Mouse (Mus musculus): Measurements from ENCODE around the gene Golgb1. TPM values are rescaled to one million over a fixed set of nuclear protein-coding genes. Genes with fewer than 3 reads are reported as not detected.

The Golgb1 gene
- polyA plus RNA-seq, 1 experiment from 2014 or later: 50.5 TPM

DNA sequence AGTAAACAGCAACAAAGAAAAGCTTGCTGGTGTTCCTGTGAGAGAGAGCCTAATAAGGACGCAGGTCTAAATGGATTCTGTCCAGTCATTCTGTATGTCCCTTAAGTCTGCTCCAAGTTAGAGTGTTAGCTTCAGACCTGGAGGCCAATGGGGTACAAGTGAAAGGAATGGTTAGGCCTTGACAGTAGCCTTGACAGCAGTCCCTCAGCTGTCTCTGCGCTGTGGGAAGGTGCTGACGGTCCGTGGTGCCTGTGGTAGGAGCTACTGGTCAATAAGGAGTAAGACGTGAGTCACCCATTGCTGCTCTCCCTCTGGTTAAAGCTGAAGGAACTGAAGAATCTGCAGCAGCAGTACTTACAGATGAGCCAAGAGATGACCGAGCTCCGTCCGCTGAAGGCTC, 49.4 kb downstream of the Golgb1 start:
- ATAC-seq (replicated peaks; ENCODE audit: low FRiP score) (no peak), DNase-seq (ENCODE audit: low spot score) (no peak)
- H3K36me3 ChIP-seq (ENCODE audit: control insufficient read depth, insufficient read depth, low read length): peaks cover 19% of the 10 kb centered on the region
- no peak overlapping the region for H3K4me3 ChIP-seq (ENCODE audit: low read depth, low read length)
- H3K4me2 ChIP-seq: no peak overlapping the region
- no peak overlapping the region for H3K9ac ChIP-seq (ENCODE audit: low read depth, low read length)
- no peak overlapping the region for H3K27ac ChIP-seq (ENCODE audit: low read depth, low read length)
- no peaks in the 10 kb centered on the region for H3K27me3 ChIP-seq (replicated peaks; ENCODE audit: control insufficient read depth, insufficient read depth, low read length)
- H3K4me1 ChIP-seq (replicated peaks; ENCODE audit: control insufficient read depth, insufficient read depth, low read length): no peaks in the 10 kb centered on the region
- WGBS: 92% methylated on average over 8 of the region's 8 CpGs
- H3K9me3 ChIP-seq (ENCODE audit: control insufficient read depth, low read length): no peaks in the 10 kb centered on the region

DNA sequence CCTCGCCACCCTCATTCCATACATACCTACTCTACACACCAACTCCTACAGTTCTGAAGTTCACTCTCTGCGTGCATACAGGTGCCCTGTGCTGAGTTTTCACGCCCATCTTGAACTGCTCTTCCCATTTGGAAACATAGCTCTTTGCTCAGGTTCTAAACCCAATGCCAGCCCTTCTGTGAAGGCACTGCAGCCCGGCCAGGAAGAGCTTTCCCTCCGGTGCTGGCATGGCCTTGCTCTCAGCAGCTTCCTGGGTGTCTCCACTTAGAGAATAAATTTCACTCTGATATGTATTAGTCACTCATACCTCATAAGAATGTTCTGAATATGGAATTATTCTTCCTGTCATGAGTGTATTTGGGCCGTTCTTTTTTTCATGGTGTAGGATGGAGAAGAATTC, 50.4 kb downstream of the Golgb1 start:
- no peak for DNase-seq (ENCODE audit: low spot score)
- Histone ChIP-seq H3K9me3 (ENCODE audit: control insufficient read depth, low read length) (no peaks in the 10 kb centered on the region), H3K4me2 (no peak overlapping the region), H3K4me1 (replicated peaks; ENCODE audit: control insufficient read depth, insufficient read depth, low read length) (no peaks in the 10 kb centered on the region), H3K36me3 (ENCODE audit: control insufficient read depth, insufficient read depth, low read length) (peaks cover 19% of the 10 kb centered on the region), H3K27me3 (replicated peaks; ENCODE audit: control insufficient read depth, insufficient read depth, low read length) (no peaks in the 10 kb centered on the region), H3K27ac (ENCODE audit: low read depth, low read length) (no peak overlapping the region), H3K4me3 (ENCODE audit: low read depth, low read length) (no peak overlapping the region), H3K9ac (ENCODE audit: low read depth, low read length) (no peak overlapping the region)
- no peak for ATAC-seq (replicated peaks; ENCODE audit: low FRiP score)
- WGBS: 84% methylated on average over 6 of the region's 6 CpGs

DNA sequence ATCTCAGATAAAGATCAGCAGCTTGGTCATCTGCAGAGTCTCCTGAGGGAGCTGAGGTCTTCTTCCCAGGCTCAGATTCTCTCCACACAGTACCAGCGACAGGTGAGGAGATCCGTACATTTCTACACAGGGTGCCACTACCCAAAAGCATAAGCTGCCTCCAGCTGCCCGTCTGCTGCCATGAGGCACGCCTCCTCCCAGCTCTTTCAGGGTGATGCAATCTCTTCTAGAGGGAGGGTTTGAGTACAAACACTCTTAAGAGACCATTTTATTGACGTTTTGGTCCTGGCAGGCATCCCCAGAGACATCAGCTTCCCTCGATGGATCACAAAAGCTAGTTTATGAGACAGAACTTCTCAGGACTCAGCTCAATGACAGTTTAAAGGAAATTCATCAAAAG, 50.9 kb downstream of the Golgb1 start:
- ATAC-seq (replicated peaks; ENCODE audit: low FRiP score) (no peak), DNase-seq (ENCODE audit: low spot score) (no peak)
- H3K9me3 ChIP-seq (ENCODE audit: control insufficient read depth, low read length): no peaks in the 10 kb centered on the region
- no peaks in the 10 kb centered on the region for H3K27me3 ChIP-seq (replicated peaks; ENCODE audit: control insufficient read depth, insufficient read depth, low read length)
- H3K9ac ChIP-seq (ENCODE audit: low read depth, low read length): no peak overlapping the region
- no peak overlapping the region for H3K27ac ChIP-seq (ENCODE audit: low read depth, low read length)
- H3K4me3 ChIP-seq (ENCODE audit: low read depth, low read length): no peak overlapping the region
- H3K4me2 ChIP-seq: no peak overlapping the region
- H3K36me3 ChIP-seq (ENCODE audit: control insufficient read depth, insufficient read depth, low read length): peaks cover 19% of the 10 kb centered on the region
- WGBS: 80% methylated on average over 6 of the region's 6 CpGs
- no peaks in the 10 kb centered on the region for H3K4me1 ChIP-seq (replicated peaks; ENCODE audit: control insufficient read depth, insufficient read depth, low read length)

DNA sequence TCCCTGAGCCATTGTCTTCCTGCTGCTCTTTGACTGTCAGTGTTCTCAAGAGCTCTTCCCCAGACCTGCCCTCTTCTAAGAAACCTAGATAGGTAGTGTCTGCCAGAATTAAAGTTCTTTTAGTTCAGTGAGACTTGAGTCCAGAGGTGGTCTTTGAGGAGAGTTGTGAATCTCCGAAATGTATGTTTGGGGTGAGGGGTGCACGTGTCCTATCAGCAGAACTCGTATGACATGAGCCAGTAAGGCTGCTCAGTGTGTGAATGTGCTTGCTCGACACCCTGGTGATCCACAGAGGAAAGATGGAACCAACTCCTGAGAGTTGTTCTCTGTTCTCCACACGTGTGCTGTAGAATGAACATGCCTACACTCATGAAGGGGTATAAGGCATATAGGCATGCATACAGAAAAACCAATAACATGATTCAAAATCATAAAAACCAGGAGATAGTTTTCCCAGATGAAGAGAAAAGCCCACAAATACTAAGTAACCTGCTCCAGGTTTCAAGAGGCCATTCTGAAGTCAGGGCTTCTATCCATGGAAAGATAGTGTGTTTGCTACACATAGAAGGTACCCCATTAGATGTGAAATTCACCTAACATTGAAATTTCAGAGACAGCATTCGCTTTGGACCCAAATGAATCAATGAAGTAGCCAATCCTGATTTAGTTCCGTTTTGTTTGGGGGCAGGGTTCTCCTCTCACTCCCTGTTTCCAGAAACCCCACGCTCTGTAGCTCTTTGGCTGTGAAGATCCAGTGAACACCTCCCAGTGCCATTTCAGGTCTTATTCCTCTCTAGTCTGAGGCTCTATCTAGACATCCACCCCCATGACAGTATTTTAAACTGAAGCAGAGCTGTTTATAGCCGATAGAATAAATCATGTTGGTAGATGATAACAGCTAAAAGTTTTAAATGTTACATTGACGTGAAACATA, 51.8 kb downstream of the Golgb1 start:
- no peaks in the 10 kb centered on the region for H3K4me1 ChIP-seq (replicated peaks; ENCODE audit: control insufficient read depth, insufficient read depth, low read length)
- H3K9ac ChIP-seq (ENCODE audit: low read depth, low read length): no peak overlapping the region
- WGBS: 89% methylated on average over 10 of the region's 10 CpGs
- H3K4me2 ChIP-seq: no peak overlapping the region
- no peak for DNase-seq (ENCODE audit: low spot score)
- no peak overlapping the region for H3K4me3 ChIP-seq (ENCODE audit: low read depth, low read length)
- ATAC-seq (replicated peaks; ENCODE audit: low FRiP score): no peak
- H3K27ac ChIP-seq (ENCODE audit: low read depth, low read length): no peak overlapping the region
- H3K9me3 ChIP-seq (ENCODE audit: control insufficient read depth, low read length): no peaks in the 10 kb centered on the region
- no peaks in the 10 kb centered on the region for H3K27me3 ChIP-seq (replicated peaks; ENCODE audit: control insufficient read depth, insufficient read depth, low read length)
- peaks cover 19% of the 10 kb centered on the region for H3K36me3 ChIP-seq (ENCODE audit: control insufficient read depth, insufficient read depth, low read length)

DNA sequence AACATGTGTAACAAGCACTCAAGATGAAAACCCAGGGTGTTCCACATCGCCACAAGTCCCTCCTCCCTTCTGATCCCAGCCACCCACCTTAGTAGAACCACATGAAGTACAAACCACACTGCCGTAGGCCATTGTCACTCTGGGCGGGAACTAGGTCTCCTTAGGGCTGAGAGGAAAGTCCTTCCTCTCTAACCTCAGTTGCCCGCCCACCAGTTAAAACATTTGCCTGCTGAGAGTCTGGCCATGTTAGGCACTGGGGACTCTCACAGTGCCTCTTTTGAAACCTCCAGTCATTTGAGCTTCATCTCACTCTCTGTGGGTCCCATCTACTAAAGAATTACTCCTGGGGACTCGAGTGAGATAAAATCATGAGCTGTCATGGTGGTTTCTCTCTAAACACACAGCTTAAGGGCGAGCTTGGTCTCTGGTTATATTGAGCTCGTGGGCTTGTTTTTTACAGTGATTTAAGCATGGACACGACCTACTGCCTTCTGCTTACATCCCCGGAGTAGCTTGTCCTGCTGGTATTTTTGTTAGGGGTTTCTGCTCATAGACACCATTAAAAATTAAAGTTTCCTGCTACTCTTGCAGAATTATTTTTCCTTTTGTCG, 52.7 kb downstream of the Golgb1 start:
- 76% methylated on average over 10 of the region's 10 CpGs for WGBS
- Histone ChIP-seq H3K9me3 (ENCODE audit: control insufficient read depth, low read length) (no peaks in the 10 kb centered on the region), H3K4me3 (ENCODE audit: low read depth, low read length) (no peak overlapping the region), H3K9ac (ENCODE audit: low read depth, low read length) (no peak overlapping the region), H3K27me3 (replicated peaks; ENCODE audit: control insufficient read depth, insufficient read depth, low read length) (no peaks in the 10 kb centered on the region), H3K4me1 (replicated peaks; ENCODE audit: control insufficient read depth, insufficient read depth, low read length) (no peaks in the 10 kb centered on the region), H3K27ac (ENCODE audit: low read depth, low read length) (no peak overlapping the region), H3K4me2 (no peak overlapping the region), H3K36me3 (ENCODE audit: control insufficient read depth, insufficient read depth, low read length) (peaks cover 21% of the 10 kb centered on the region)
- DNase-seq (ENCODE audit: low spot score) (no peak), ATAC-seq (replicated peaks; ENCODE audit: low FRiP score) (no peak)

DNA sequence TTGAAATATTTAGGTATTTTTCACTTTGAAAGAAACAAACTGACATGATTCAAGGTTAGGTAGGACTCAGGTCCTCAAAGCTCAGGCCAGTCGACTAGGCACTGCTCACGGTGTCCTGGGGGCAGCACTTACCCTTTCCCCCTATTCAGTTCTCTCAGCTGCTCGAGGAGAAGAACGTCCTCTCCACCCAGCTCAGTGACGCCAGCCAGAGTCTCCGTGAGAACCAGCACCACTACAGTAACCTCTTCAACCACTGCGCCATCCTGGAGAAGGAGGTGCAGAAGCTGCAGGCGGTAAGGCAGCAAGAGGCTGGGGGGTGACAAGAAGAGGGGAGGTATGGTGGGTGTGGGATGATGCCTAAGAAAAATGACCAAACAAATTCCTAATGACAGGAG, 53.2 kb downstream of the Golgb1 start:
- 91% methylated on average over 8 of the region's 8 CpGs for WGBS
- DNase-seq (ENCODE audit: low spot score): no peak
- H3K36me3 ChIP-seq (ENCODE audit: control insufficient read depth, insufficient read depth, low read length): peaks cover 21% of the 10 kb centered on the region

DNA sequence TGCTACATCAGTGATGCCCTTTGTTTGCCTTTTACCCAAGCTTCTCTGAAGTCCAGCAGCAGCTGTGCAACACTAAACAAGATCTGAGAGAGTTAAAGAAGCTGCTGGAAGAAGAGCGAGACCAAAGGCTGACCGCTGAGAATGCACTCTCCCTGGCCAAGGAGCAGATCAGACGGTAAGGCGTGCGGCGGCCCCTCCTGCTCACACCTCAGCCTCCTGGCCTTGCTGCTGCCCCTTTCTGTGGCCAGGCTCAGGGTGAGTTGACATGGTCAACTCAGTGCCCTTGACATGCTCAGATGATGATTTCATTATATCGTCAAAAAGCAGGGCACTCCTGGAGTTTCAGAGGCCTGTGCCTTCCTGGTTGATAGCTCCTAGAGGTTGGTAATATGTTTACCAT, 54.3 kb downstream of the Golgb1 start:
- ATAC-seq (replicated peaks; ENCODE audit: low FRiP score): no peak

More for the DNA sequence above, 53.2 kb downstream of the Golgb1 start:
- H3K27me3 ChIP-seq (replicated peaks; ENCODE audit: control insufficient read depth, insufficient read depth, low read length): no peaks in the 10 kb centered on the region
- no peaks in the 10 kb centered on the region for H3K9me3 ChIP-seq (ENCODE audit: control insufficient read depth, low read length)
- H3K4me1 ChIP-seq (replicated peaks; ENCODE audit: control insufficient read depth, insufficient read depth, low read length): no peaks in the 10 kb centered on the region
- H3K9ac ChIP-seq (ENCODE audit: low read depth, low read length): no peak overlapping the region
- H3K27ac ChIP-seq (ENCODE audit: low read depth, low read length): no peak overlapping the region
- H3K4me2 ChIP-seq: no peak overlapping the region
- ATAC-seq (replicated peaks; ENCODE audit: low FRiP score): no peak
- H3K4me3 ChIP-seq (ENCODE audit: low read depth, low read length): no peak overlapping the region

DNA sequence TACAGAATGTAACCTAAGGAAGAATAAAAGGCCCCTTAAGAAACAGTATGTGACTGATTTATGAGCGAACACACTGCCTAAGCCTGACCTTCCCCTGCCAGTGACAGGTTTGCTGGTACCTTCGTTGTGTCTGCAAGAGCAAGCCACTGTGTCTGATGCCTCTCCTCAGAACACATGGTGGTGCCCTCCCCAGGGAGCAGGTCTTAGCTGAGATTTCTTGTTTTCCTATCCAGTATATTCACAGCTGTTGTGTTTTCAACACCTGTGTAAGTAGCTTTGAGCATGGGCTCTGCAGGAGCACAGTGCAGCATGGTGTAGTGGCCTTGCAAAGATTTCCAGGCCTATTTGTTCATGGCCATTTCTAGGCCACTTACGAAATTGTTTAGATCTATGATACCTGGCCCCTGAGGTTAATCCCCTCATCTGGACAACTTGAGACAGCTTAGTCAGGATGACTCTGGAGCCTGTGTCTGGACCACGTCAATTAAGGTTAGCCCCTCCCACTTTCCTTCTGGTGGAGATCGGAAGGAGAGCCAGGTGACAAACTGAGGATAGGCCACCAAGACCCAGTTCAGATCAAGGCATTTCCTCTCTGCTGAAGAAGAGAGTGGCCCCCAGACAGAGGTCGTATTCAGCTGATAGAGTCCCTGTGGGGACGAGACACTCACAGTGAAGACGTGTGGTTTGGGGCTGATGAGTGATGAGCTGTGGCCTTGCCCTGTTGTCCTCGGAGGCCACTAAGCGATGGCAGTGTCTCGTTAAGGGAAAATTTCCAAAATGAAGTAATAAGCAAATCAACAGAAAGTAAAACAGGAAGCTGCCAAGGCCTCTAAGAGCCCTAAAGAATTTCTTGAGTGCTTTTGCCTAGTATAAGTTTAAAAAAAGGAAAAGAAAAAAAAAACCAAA, 55.5 kb downstream of the Golgb1 start:
- H3K4me1 ChIP-seq (replicated peaks; ENCODE audit: control insufficient read depth, insufficient read depth, low read length): no peaks in the 10 kb centered on the region
- ATAC-seq (replicated peaks; ENCODE audit: low FRiP score) (no peak), DNase-seq (ENCODE audit: low spot score) (no peak)
- no peaks in the 10 kb centered on the region for H3K27me3 ChIP-seq (replicated peaks; ENCODE audit: control insufficient read depth, insufficient read depth, low read length)
- no peak overlapping the region for H3K27ac ChIP-seq (ENCODE audit: low read depth, low read length)
- no peak overlapping the region for H3K4me3 ChIP-seq (ENCODE audit: low read depth, low read length)
- WGBS: 66% methylated on average over 11 of the region's 11 CpGs
- no peaks in the 10 kb centered on the region for H3K9me3 ChIP-seq (ENCODE audit: control insufficient read depth, low read length)
- no peak overlapping the region for H3K4me2 ChIP-seq
- no peak overlapping the region for H3K9ac ChIP-seq (ENCODE audit: low read depth, low read length)
- H3K36me3 ChIP-seq (ENCODE audit: control insufficient read depth, insufficient read depth, low read length): peaks cover 14% of the 10 kb centered on the region

More for the DNA sequence above, 54.3 kb downstream of the Golgb1 start:
- H3K36me3 ChIP-seq (ENCODE audit: control insufficient read depth, insufficient read depth, low read length): peaks cover 21% of the 10 kb centered on the region
- no peak for DNase-seq (ENCODE audit: low spot score)
- H3K27ac ChIP-seq (ENCODE audit: low read depth, low read length): no peak overlapping the region
- 95% methylated on average over 7 of the region's 7 CpGs for WGBS
- no peak overlapping the region for H3K4me2 ChIP-seq
- H3K4me1 ChIP-seq (replicated peaks; ENCODE audit: control insufficient read depth, insufficient read depth, low read length): no peaks in the 10 kb centered on the region
- H3K27me3 ChIP-seq (replicated peaks; ENCODE audit: control insufficient read depth, insufficient read depth, low read length): no peaks in the 10 kb centered on the region
- no peak overlapping the region for H3K4me3 ChIP-seq (ENCODE audit: low read depth, low read length)
- H3K9me3 ChIP-seq (ENCODE audit: control insufficient read depth, low read length): no peaks in the 10 kb centered on the region
- no peak overlapping the region for H3K9ac ChIP-seq (ENCODE audit: low read depth, low read length)
